Mouse (Mus musculus): ENCODE results near the gene Gm20388. TPM values are rescaled to one million over a fixed set of nuclear protein-coding genes. Genes with fewer than 3 reads are reported as not detected.
A peak's percentile ranks its signal among the peaks of the same experiment; 100 is the strongest.

The Gm20388 gene
- polyA plus RNA-seq, 1 experiment from 2014 or later = not detected

DNA sequence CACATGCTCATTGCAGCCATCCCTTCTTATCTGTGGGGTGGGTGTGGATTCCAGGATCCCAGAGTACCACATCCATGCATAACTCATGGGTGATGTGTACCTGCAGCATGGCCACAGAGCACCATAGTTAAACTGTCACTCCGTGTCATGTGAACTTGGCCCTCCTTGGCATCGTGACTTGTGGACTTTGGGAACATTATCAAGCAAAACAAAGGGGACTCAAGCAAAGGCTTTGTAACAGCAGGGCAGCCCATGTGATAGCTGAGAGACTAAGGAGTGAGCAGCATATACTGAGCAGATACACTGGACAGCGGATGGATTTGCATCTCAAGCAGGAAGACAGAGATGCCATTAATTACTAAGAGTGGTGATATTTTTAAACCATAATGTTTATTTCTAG lies 2188.1 kb downstream of the Gm20388 start:
- H3K9ac ChIP-seq (ENCODE audit: low read length) = no peak overlapping the region
- no peak overlapping the region for H3K4me3 ChIP-seq (ENCODE audit: low read depth, low read length)
- H3K27ac ChIP-seq (ENCODE audit: low read depth, low read length) = no peak overlapping the region
- WGBS = 75% methylated on average over 3 of the region's 3 CpGs
- H3K27me3 ChIP-seq (ENCODE audit: control insufficient read depth, insufficient read depth, low read length) = no peaks in the 10 kb centered on the region
- DNase-seq (ENCODE audit: low spot score, missing footprints) (no peak), ATAC-seq (ENCODE audit: low FRiP score) (no peak)
- H3K4me2 ChIP-seq = no peak overlapping the region
- H3K36me3 ChIP-seq (ENCODE audit: control insufficient read depth, insufficient read depth, low read length) = no peaks in the 10 kb centered on the region
- H3K9me3 ChIP-seq (ENCODE audit: control insufficient read depth, low read length) = no peaks in the 10 kb centered on the region
- H3K4me1 ChIP-seq (ENCODE audit: control insufficient read depth, insufficient read depth, low read length) = 0 out of 2 replicates have a peak, but pooled peaks cover 3% of the 10 kb centered on the region

DNA sequence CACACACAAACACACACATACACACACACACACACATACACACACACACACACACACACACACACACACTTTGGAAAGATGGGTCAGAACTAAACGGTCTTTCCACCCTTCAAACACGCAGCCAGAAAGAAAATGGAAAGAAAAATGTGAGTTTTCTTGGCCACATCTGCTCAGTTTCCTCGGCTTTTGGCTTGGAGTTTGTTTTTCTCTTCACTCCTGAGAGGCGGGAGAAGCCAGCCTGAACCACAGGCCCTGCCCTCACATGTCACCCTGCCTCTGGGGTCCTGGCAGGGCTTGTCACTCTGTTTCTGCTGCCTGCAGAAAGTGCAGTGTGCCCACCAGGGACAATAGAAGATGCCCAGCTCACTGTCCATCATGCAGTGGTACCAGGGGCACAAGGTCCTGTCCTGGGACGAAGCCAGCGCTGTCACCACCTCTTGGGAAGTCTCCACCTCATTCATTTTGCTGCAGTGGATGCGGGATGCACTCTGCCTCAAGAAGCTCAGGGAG lies 2189.1 kb downstream of the Gm20388 start:
- Histone ChIP-seq H3K9ac (ENCODE audit: low read length) (no peak overlapping the region), H3K4me2 (no peak overlapping the region), H3K4me3 (ENCODE audit: low read depth, low read length) (no peak overlapping the region), H3K4me1 (ENCODE audit: control insufficient read depth, insufficient read depth, low read length) (0 out of 2 replicates have a peak, but pooled peaks cover 3% of the 10 kb centered on the region), H3K36me3 (ENCODE audit: control insufficient read depth, insufficient read depth, low read length) (no peaks in the 10 kb centered on the region), H3K27me3 (ENCODE audit: control insufficient read depth, insufficient read depth, low read length) (no peaks in the 10 kb centered on the region), H3K9me3 (ENCODE audit: control insufficient read depth, low read length) (no peaks in the 10 kb centered on the region), H3K27ac (ENCODE audit: low read depth, low read length) (no peak overlapping the region)
- WGBS = 88% methylated on average over 7 of the region's 7 CpGs
- peak; percentile 62 for DNase-seq (ENCODE audit: low spot score, missing footprints)
- no peak for ATAC-seq (ENCODE audit: low FRiP score)

DNA sequence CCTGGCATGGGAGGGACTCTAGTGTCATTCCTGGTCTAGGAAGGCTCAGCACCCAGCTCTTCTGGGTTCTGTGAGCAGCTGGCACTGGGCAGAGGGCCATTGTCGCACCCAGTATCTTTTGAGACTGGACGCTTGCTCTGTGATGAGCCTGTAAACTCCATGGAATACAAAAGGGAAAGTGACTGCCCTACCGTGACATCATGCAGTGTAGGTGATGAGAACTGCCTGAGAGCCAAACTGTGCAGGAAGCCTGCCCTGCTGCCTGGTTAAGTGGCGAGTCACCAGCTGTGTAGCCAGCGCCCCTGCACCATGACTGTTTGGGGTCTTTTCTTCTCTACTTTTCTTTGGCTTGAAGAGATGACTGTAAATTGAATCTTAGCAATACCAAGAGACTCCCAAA lies 2191.2 kb downstream of the Gm20388 start:
- Histone ChIP-seq H3K9me3 (ENCODE audit: control insufficient read depth, low read length) (no peaks in the 10 kb centered on the region), H3K27ac (ENCODE audit: low read depth, low read length) (no peak overlapping the region), H3K4me3 (ENCODE audit: low read depth, low read length) (no peak overlapping the region), H3K4me2 (no peak overlapping the region), H3K36me3 (ENCODE audit: control insufficient read depth, insufficient read depth, low read length) (no peaks in the 10 kb centered on the region), H3K9ac (ENCODE audit: low read length) (no peak overlapping the region), H3K4me1 (ENCODE audit: control insufficient read depth, insufficient read depth, low read length) (0 out of 2 replicates have a peak, but pooled peaks cover 3% of the 10 kb centered on the region), H3K27me3 (ENCODE audit: control insufficient read depth, insufficient read depth, low read length) (no peaks in the 10 kb centered on the region)
- 60% methylated on average over 5 of the region's 5 CpGs for WGBS
- peak; percentile 86 for DNase-seq (ENCODE audit: low spot score, missing footprints)
- ATAC-seq (ENCODE audit: low FRiP score) = no peak

DNA sequence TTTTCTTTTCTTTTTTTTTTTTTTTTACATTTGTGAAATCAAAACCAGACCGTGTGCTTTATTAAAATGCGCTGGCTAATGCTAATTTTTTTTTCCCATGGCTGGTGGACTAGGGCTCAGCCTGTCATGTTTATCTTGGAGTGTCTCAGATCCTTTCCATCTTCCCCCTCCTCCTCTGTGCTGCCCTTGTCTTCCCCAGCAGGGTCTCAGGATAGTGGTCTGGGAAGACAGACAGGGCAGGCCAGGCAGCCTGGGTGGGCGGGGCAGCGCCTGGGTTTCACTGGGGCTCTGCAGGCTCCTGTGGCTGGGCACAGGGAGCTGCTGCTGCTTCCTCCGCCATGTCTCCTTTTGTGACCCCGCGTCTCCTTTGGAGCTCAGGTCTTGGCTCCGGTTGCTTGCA lies 2191.6 kb downstream of the Gm20388 start:
- H3K27ac ChIP-seq (ENCODE audit: low read depth, low read length) = no peak overlapping the region
- H3K9ac ChIP-seq (ENCODE audit: low read length) = no peak overlapping the region
- H3K4me1 ChIP-seq (ENCODE audit: control insufficient read depth, insufficient read depth, low read length) = 0 out of 2 replicates have a peak, but pooled peaks cover 3% of the 10 kb centered on the region
- peak; percentile 57 for ATAC-seq (ENCODE audit: low FRiP score)
- H3K27me3 ChIP-seq (ENCODE audit: control insufficient read depth, insufficient read depth, low read length) = no peaks in the 10 kb centered on the region
- H3K4me3 ChIP-seq (ENCODE audit: low read depth, low read length) = no peak overlapping the region
- peak; percentile 81 for DNase-seq (ENCODE audit: low spot score, missing footprints)
- no peak overlapping the region for H3K4me2 ChIP-seq
- WGBS = 22% methylated on average over 8 of the region's 8 CpGs
- no peaks in the 10 kb centered on the region for H3K9me3 ChIP-seq (ENCODE audit: control insufficient read depth, low read length)
- no peaks in the 10 kb centered on the region for H3K36me3 ChIP-seq (ENCODE audit: control insufficient read depth, insufficient read depth, low read length)

DNA sequence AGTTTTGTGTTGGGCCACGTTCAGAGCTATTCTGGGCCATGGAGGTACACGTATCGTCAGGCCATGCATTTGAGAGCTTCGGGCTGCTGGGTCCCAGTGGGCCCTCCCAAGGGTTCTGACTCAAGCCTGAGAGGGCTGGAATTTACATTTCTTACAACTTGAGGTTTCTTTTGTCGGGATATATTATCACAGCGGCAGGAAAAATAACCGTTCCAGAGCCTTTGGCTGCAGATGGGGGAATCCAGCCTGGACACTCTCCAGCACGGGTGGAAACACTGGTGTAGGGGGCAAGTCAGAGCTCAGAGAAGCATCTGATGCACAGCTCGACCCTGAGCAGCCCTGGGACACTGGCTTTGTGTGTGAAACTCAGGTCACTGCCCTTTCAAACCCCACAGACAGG lies 2192.6 kb downstream of the Gm20388 start:
- H3K4me2 ChIP-seq = no peak overlapping the region
- ATAC-seq (ENCODE audit: low FRiP score) (no peak), DNase-seq (ENCODE audit: low spot score, missing footprints) (no peak)
- WGBS = 81% methylated on average over 9 of the region's 9 CpGs
- H3K4me3 ChIP-seq (ENCODE audit: low read depth, low read length) = no peak overlapping the region
- no peaks in the 10 kb centered on the region for H3K36me3 ChIP-seq (ENCODE audit: control insufficient read depth, insufficient read depth, low read length)
- H3K27ac ChIP-seq (ENCODE audit: low read depth, low read length) = no peak overlapping the region
- 0 out of 2 replicates have a peak, but pooled peaks cover 3% of the 10 kb centered on the region for H3K4me1 ChIP-seq (ENCODE audit: control insufficient read depth, insufficient read depth, low read length)
- no peak overlapping the region for H3K9ac ChIP-seq (ENCODE audit: low read length)
- no peaks in the 10 kb centered on the region for H3K9me3 ChIP-seq (ENCODE audit: control insufficient read depth, low read length)
- no peaks in the 10 kb centered on the region for H3K27me3 ChIP-seq (ENCODE audit: control insufficient read depth, insufficient read depth, low read length)

DNA sequence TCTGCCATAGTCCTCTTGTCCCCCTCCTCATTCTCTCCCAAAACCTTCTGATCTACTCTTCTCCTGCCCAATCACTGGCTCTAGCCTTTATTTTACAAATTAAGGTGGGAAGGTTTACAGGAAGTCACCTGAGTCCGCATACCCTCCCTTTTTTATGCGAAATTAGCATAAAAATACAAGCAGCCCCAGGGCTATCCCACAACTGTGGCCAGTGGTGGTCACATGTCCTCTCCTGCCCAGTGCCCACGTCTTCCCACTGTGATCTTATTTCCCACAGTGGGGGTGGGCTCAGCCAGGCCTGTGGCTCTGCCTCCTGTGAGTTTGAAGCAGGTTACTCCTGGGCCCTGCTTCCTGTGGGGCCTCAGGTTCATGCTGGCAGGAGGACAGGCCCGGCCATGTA lies 2194.0 kb downstream of the Gm20388 start:
- 0 out of 2 replicates have a peak, but pooled peaks cover 3% of the 10 kb centered on the region for H3K4me1 ChIP-seq (ENCODE audit: control insufficient read depth, insufficient read depth, low read length)
- H3K4me2 ChIP-seq = no peak overlapping the region
- H3K9ac ChIP-seq (ENCODE audit: low read length) = no peak overlapping the region
- ATAC-seq (ENCODE audit: low FRiP score) = no peak
- WGBS = 56% methylated on average over 4 of the region's 4 CpGs
- H3K27me3 ChIP-seq (ENCODE audit: control insufficient read depth, insufficient read depth, low read length) = no peaks in the 10 kb centered on the region
- no peaks in the 10 kb centered on the region for H3K36me3 ChIP-seq (ENCODE audit: control insufficient read depth, insufficient read depth, low read length)
- DNase-seq (ENCODE audit: low spot score, missing footprints) = no peak
- no peak overlapping the region for H3K27ac ChIP-seq (ENCODE audit: low read depth, low read length)
- no peak overlapping the region for H3K4me3 ChIP-seq (ENCODE audit: low read depth, low read length)
- no peaks in the 10 kb centered on the region for H3K9me3 ChIP-seq (ENCODE audit: control insufficient read depth, low read length)

DNA sequence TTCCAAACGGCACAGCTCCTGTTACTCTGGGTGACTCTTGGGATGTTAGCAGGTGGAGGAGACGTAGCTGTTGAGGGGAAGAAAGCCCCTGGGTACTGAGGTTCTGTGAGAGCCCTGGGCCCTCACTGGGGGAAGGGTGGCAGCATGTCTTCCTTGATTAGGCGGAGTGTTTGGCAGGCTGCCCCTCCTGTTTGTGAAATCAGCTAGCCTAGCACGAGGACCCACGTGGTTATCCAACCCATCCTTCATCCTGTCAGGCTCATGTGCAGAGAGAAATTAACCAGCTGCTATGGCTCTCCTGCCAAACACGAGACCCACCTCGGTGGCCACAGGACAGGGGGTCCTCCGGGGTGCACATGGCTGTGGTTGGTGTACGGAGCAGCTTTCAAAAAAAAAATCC lies 2195.6 kb downstream of the Gm20388 start:
- H3K27me3 ChIP-seq (ENCODE audit: control insufficient read depth, insufficient read depth, low read length) = no peaks in the 10 kb centered on the region
- H3K36me3 ChIP-seq (ENCODE audit: control insufficient read depth, insufficient read depth, low read length) = no peaks in the 10 kb centered on the region
- DNase-seq (ENCODE audit: low spot score, missing footprints) = no peak
- no peak overlapping the region for H3K9ac ChIP-seq (ENCODE audit: low read length)
- no peak overlapping the region for H3K4me2 ChIP-seq
- no peaks in the 10 kb centered on the region for H3K9me3 ChIP-seq (ENCODE audit: control insufficient read depth, low read length)
- no peak for ATAC-seq (ENCODE audit: low FRiP score)
- H3K27ac ChIP-seq (ENCODE audit: low read depth, low read length) = no peak overlapping the region
- 84% methylated on average over 9 of the region's 9 CpGs for WGBS
- 0 out of 2 replicates have a peak, but pooled peaks cover 3% of the 10 kb centered on the region for H3K4me1 ChIP-seq (ENCODE audit: control insufficient read depth, insufficient read depth, low read length)
- no peak overlapping the region for H3K4me3 ChIP-seq (ENCODE audit: low read depth, low read length)

DNA sequence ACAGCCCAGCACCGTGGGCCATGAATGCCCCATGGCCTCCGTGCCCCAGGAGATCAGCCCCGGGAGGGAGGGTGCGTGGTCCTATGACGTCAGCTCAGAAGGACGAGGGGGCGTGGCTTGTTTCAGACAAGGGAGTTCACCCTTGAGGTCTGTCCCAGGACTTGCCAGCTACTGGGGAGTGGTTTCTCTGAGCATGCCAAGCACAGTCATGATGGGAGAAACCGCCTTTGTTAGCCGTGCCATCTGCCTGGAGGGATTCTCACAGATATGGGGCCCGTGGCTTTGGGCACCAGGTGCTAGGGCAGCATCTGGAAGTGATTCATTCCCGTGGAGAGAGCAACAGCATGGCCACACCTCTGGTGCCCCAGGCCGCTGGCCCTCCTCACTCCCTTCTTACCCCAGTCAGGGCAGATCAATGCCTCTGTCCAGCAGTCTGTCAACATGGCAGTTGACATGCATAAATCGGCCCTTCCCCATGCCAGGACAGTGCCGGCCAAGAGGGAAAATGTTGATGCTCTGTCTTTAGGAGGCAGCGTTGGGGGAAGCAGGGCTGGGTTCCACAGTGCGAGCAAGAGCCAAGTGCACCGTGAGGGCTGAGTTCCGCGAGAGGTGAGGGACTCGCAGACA lies 2199.7 kb downstream of the Gm20388 start:
- no peaks in the 10 kb centered on the region for H3K36me3 ChIP-seq (ENCODE audit: control insufficient read depth, insufficient read depth, low read length)
- ATAC-seq (ENCODE audit: low FRiP score) (no peak), DNase-seq (ENCODE audit: low spot score, missing footprints) (no peak)
- no peak overlapping the region for H3K9ac ChIP-seq (ENCODE audit: low read length)
- 75% methylated on average over 20 of the region's 20 CpGs for WGBS
- H3K4me3 ChIP-seq (ENCODE audit: low read depth, low read length) = no peak overlapping the region
- no peak overlapping the region for H3K27ac ChIP-seq (ENCODE audit: low read depth, low read length)
- H3K4me1 ChIP-seq (ENCODE audit: control insufficient read depth, insufficient read depth, low read length) = no peaks in the 10 kb centered on the region
- no peak overlapping the region for H3K4me2 ChIP-seq
- no peaks in the 10 kb centered on the region for H3K9me3 ChIP-seq (ENCODE audit: control insufficient read depth, low read length)
- H3K27me3 ChIP-seq (ENCODE audit: control insufficient read depth, insufficient read depth, low read length) = no peaks in the 10 kb centered on the region

DNA sequence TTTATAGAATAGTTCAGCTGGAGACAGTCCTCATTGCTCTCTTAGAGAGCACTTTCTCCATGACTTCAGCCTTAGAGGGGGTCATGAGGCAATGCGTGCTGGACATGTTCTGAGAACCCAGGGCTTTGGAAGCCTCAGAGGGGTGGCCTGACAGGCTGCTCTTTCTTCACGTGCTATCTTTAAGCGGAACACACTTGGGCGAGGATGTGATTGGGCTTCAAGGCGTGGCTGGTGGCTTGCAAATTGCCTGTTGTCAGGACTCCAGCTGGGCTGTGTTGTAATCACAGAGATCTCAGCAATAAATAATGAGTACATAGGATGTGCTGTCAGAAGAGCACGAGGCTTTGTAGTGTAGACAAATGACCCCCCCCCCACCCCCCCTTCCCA lies 2200.2 kb downstream of the Gm20388 start:
- DNase-seq (ENCODE audit: low spot score, missing footprints) (no peak), ATAC-seq (ENCODE audit: low FRiP score) (no peak)
- H3K4me2 ChIP-seq = no peak overlapping the region
- H3K4me1 ChIP-seq (ENCODE audit: control insufficient read depth, insufficient read depth, low read length) = no peaks in the 10 kb centered on the region
- no peaks in the 10 kb centered on the region for H3K36me3 ChIP-seq (ENCODE audit: control insufficient read depth, insufficient read depth, low read length)
- no peaks in the 10 kb centered on the region for H3K9me3 ChIP-seq (ENCODE audit: control insufficient read depth, low read length)
- H3K27me3 ChIP-seq (ENCODE audit: control insufficient read depth, insufficient read depth, low read length) = no peaks in the 10 kb centered on the region
- 79% methylated on average over 6 of the region's 6 CpGs for WGBS
- no peak overlapping the region for H3K4me3 ChIP-seq (ENCODE audit: low read depth, low read length)
- no peak overlapping the region for H3K27ac ChIP-seq (ENCODE audit: low read depth, low read length)
- no peak overlapping the region for H3K9ac ChIP-seq (ENCODE audit: low read length)

Data from midbrain, embryonic 11.5 days (tissue).